Mouse (Mus musculus): ENCODE results near the gene Acot2. TPM values are rescaled to one million over a fixed set of nuclear protein-coding genes. Genes with fewer than 3 reads are reported as not detected.
"Not testable (repeated sequence)": the region's sequence is repeated elsewhere in the genome, so short reads cannot be mapped to it uniquely, and the experiment has no call there.

The Acot2 gene
- polyA plus RNA-seq, 1 experiment from 2014 or later: 21.9 TPM

DNA sequence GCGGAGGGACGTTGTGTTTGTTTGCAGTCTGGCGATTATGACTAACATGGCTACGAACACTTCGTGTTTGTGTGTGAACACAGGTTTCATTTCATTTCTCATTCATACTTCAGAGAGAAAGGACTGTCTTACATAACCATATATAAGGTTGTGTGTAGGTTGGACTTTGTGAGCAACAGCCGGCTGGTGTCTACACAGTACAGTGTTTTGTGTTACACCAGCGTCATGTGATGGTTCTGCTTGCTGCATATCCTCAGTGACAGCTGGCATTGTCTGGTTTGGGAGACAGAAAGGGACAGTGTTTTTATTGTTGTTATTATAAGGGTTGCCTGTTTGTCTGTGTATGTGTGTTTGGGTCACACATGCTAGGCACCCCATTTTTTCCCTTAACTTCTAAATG is 26.0 kb downstream of the Acot2 start:
- ATAC-seq (ENCODE audit: insufficient number of reproducible peaks, insufficient read depth, low FRiP score, low TSS enrichment, low read depth): no peak
- Histone ChIP-seq H3K4me1 (replicated peaks) (peaks cover 29% of the 10 kb centered on the region), H3K4me2 (no peak overlapping the region)

GRCm38 (mm10) chr12:84020528-84020927 is 32.9 kb downstream of the Acot2 start:
- ATAC-seq (ENCODE audit: insufficient number of reproducible peaks, insufficient read depth, low FRiP score, low TSS enrichment, low read depth); H3K27ac ChIP-seq; H3K9ac ChIP-seq (replicated peaks); H3K4me3 ChIP-seq (replicated peaks); H3K9me3 ChIP-seq; H3K4me2 ChIP-seq; H3K4me1 ChIP-seq (replicated peaks); H3K27me3 ChIP-seq: not testable (repeated sequence)
- peaks cover 10% of the 10 kb centered on the region; the same call in 1 of the 2 replicates for H3K36me3 ChIP-seq
- WGBS: 63% methylated on average over 7 of the region's 7 CpGs

More for the DNA sequence above, 26.0 kb downstream of the Acot2 start:
- H3K4me3 ChIP-seq (replicated peaks): no peak overlapping the region
- peaks cover 22% of the 10 kb centered on the region for H3K36me3 ChIP-seq
- no peaks in the 10 kb centered on the region for H3K9me3 ChIP-seq
- H3K27me3 ChIP-seq: no peaks in the 10 kb centered on the region
- no peak overlapping the region for H3K9ac ChIP-seq (replicated peaks)
- no peak overlapping the region for H3K27ac ChIP-seq
- 93% methylated on average over 7 of the region's 7 CpGs for WGBS

GRCm38 (mm10) chr12:84022266-84022665 is 34.6 kb downstream of the Acot2 start:
- not testable (repeated sequence) for H3K4me3 ChIP-seq (replicated peaks); H3K27ac ChIP-seq; H3K4me2 ChIP-seq; H3K4me1 ChIP-seq (replicated peaks); H3K9ac ChIP-seq (replicated peaks); ATAC-seq (ENCODE audit: insufficient number of reproducible peaks, insufficient read depth, low FRiP score, low TSS enrichment, low read depth); H3K36me3 ChIP-seq; H3K9me3 ChIP-seq; H3K27me3 ChIP-seq
- WGBS: 94% methylated on average over 4 of the region's 4 CpGs

DNA sequence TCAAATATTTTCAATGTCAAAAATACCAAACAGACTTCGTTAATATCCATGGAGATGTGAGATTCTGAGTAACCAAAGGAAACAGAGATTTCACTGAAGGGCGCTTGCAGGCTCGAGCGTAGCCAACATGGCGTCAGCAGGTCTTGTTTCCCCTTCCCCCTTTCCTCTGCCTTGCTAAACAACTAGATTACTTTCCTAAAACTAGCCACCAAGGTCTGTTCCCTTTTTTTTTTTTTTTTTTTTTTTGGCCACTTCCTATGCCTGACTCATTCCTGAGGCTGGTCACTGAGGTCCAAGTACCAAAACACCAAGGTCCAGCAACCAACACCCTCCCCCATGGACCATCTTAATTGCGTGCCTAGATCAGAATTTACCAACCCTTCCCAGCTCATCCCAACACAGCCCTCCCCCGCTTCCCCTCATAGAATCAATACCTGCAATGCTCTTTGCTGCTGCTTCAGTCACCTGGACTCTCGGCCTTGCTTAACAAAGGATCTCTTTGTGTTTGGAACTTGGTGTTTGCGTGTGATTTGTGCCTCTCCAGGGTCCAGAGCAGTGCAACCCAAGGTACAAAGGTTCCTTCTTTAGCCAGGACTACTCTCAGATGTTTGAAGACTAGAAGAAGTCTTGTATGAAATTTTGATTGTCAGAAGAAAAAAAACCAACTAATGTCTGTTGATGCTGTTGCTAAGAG is 35.5 kb downstream of the Acot2 start:
- Histone ChIP-seq H3K4me3 (replicated peaks) (no peak overlapping the region), H3K27ac (peak overlapping the region; percentile 56), H3K4me2 (no peak overlapping the region), H3K9me3 (no peaks in the 10 kb centered on the region), H3K27me3 (no peaks in the 10 kb centered on the region), H3K4me1 (replicated peaks) (no peaks in the 10 kb centered on the region), H3K36me3 (no peaks in the 10 kb centered on the region), H3K9ac (replicated peaks) (no peak overlapping the region)
- 80% methylated on average over 9 of the region's 9 CpGs for WGBS
- no peak for ATAC-seq (ENCODE audit: insufficient number of reproducible peaks, insufficient read depth, low FRiP score, low TSS enrichment, low read depth)

GRCm38 (mm10) chr12:84025888-84026287 is 38.2 kb downstream of the Acot2 start:
- Histone ChIP-seq H3K4me3 (replicated peaks) (no peak overlapping the region), H3K4me1 (replicated peaks) (no peaks in the 10 kb centered on the region), H3K4me2 (no peak overlapping the region), H3K27ac (no peak overlapping the region), H3K9ac (replicated peaks) (no peak overlapping the region), H3K36me3 (no peaks in the 10 kb centered on the region), H3K9me3 (no peaks in the 10 kb centered on the region), H3K27me3 (no peaks in the 10 kb centered on the region)
- WGBS: 81% methylated on average over 7 of the region's 7 CpGs
- ATAC-seq (ENCODE audit: insufficient number of reproducible peaks, insufficient read depth, low FRiP score, low TSS enrichment, low read depth): no peak

- ATAC-seq (ENCODE audit: insufficient number of reproducible peaks, insufficient read depth, low FRiP score, low TSS enrichment, low read depth); H3K4me1 ChIP-seq (replicated peaks); H3K9me3 ChIP-seq; H3K27me3 ChIP-seq; H3K9ac ChIP-seq (replicated peaks); H3K4me3 ChIP-seq (replicated peaks); H3K27ac ChIP-seq; H3K4me2 ChIP-seq; H3K36me3 ChIP-seq: not testable (repeated sequence)
- WGBS: 70% methylated on average over 3 of the region's 3 CpGs
These were observed 40.7 kb downstream of the Acot2 start for GRCm38 (mm10) chr12:84028328-84028727.

DNA sequence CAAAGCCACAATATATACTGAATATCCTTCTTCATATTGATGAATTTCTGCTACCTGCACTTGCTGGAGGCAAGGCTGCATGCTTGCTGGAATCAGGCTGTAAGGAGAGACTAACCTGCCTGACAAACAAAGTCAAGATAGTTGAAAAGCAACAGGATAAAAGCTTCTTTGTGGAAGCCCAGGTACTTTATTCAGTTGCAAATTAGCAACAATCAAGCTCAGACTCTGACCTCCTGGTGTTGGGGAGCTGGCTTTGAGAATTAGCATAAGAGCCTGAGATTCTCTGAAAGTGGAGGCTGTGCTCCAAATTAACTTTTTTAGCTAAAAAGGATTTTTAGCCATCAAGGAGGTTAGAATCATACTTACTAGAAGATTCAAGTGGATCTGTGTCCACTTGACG is 41.4 kb downstream of the Acot2 start:
- not testable (repeated sequence) for ATAC-seq (ENCODE audit: insufficient number of reproducible peaks, insufficient read depth, low FRiP score, low TSS enrichment, low read depth); H3K4me1 ChIP-seq (replicated peaks); H3K9me3 ChIP-seq; H3K27ac ChIP-seq; H3K27me3 ChIP-seq; H3K4me3 ChIP-seq (replicated peaks); H3K9ac ChIP-seq (replicated peaks); H3K4me2 ChIP-seq; H3K36me3 ChIP-seq
- 95% methylated on average over 1 of the region's 1 CpGs for WGBS

DNA sequence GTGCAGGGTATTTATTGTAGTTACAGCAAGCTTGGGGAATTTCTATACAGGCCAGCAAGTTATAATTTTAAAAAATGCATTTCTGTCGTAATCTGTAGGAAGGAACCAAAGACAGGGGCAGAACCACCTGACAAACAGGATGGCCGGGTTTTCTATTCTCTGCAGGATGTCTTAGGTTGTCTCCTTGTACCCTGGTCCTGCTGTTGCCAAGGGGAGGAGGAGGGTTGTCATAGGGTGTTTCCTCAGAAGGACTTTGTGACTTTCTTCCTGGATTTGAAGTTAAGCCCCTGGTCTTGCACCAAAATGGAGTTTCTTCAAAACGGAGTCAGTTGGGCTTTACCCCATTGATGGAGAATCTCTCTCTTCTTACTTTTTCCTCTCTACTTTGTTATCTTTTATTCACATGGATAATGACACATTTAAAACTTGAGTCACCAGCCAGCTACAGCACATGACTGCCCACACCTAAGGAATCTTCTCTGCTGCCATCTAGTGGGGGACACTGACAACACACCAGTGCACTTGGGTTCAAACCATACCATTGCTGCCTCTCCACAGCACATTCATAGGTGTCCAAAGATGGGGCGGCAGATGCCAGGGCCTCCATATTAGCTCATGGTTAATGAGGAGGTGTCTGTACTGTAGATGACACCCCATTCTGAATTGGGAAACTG is 43.1 kb downstream of the Acot2 start:
- Histone ChIP-seq H3K36me3 (no peaks in the 10 kb centered on the region), H3K4me2 (no peak overlapping the region), H3K9me3 (no peaks in the 10 kb centered on the region), H3K4me3 (replicated peaks) (no peak overlapping the region), H3K4me1 (replicated peaks) (no peaks in the 10 kb centered on the region), H3K27me3 (no peaks in the 10 kb centered on the region), H3K27ac (no peak overlapping the region), H3K9ac (replicated peaks) (no peak overlapping the region)
- WGBS: 74% methylated on average over 4 of the region's 4 CpGs
- ATAC-seq (ENCODE audit: insufficient number of reproducible peaks, insufficient read depth, low FRiP score, low TSS enrichment, low read depth): no peak

DNA sequence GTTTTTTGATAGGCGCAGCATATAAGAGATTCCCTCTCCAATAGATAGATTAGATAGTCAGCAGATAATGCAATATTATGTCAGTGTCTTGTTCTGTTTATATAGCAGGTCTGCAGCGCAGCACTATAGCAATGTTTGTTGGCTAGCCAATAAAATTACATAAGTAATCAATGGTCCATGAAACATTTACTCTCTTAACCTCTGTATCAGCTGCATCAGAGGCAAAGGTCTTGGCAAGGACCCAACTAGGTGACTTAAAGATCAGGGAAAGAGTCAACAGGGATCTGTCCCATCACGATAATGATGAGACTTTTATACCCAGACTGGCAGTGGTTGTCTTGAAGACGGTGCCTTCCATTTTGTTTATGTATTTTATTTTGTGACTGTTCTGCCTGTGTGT is 45.2 kb downstream of the Acot2 start:
- H3K9ac ChIP-seq (replicated peaks): no peak overlapping the region
- no peaks in the 10 kb centered on the region for H3K4me1 ChIP-seq (replicated peaks)
- H3K4me3 ChIP-seq (replicated peaks): no peak overlapping the region
- no peak overlapping the region for H3K27ac ChIP-seq
- no peak overlapping the region for H3K4me2 ChIP-seq
- WGBS: 89% methylated on average over 4 of the region's 4 CpGs
- no peaks in the 10 kb centered on the region for H3K9me3 ChIP-seq
- no peak for ATAC-seq (ENCODE audit: insufficient number of reproducible peaks, insufficient read depth, low FRiP score, low TSS enrichment, low read depth)
- H3K36me3 ChIP-seq: no peaks in the 10 kb centered on the region
- peaks cover 6% of the 10 kb centered on the region; the same call in 1 of the 2 replicates for H3K27me3 ChIP-seq

DNA sequence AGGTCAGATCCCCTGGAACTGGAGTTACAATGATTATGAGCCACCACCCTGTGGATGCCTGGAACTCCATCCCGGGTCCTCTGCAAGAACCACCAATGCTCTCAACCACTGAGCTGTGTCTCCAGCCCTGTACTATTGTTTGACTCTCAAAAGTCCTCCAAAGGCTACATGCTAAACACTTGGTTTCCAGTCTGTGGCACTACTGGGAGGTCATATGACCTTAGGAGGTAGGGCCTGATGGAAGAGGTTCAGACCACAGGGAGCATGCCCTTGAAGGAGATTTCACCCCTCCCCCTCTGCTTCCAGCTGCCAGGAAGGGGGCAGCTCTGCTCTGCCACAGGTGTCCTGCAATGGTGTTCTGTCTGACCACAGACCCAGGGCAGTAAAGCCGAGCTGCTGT is 45.6 kb downstream of the Acot2 start:
- 76% methylated on average over 2 of the region's 2 CpGs for WGBS
- not testable (repeated sequence) for H3K27me3 ChIP-seq; ATAC-seq (ENCODE audit: insufficient number of reproducible peaks, insufficient read depth, low FRiP score, low TSS enrichment, low read depth)

GRCm38 (mm10) chr12:84034108-84034507 is 46.4 kb downstream of the Acot2 start:
- no peak overlapping the region for H3K4me2 ChIP-seq
- ATAC-seq (ENCODE audit: insufficient number of reproducible peaks, insufficient read depth, low FRiP score, low TSS enrichment, low read depth): no peak
- H3K4me3 ChIP-seq (replicated peaks): no peak overlapping the region
- 55% methylated on average over 4 of the region's 4 CpGs for WGBS
- no peaks in the 10 kb centered on the region for H3K4me1 ChIP-seq (replicated peaks)
- no peak overlapping the region for H3K9ac ChIP-seq (replicated peaks)
- no peaks in the 10 kb centered on the region for H3K36me3 ChIP-seq
- H3K27ac ChIP-seq: no peak overlapping the region
- H3K9me3 ChIP-seq: no peaks in the 10 kb centered on the region
- peaks cover 9% of the 10 kb centered on the region; the same call in 1 of the 2 replicates for H3K27me3 ChIP-seq

More for the DNA sequence above, 45.6 kb downstream of the Acot2 start:
- not testable (repeated sequence) for H3K27ac ChIP-seq; H3K4me3 ChIP-seq (replicated peaks); H3K9me3 ChIP-seq; H3K4me1 ChIP-seq (replicated peaks); H3K36me3 ChIP-seq; H3K9ac ChIP-seq (replicated peaks); H3K4me2 ChIP-seq

DNA sequence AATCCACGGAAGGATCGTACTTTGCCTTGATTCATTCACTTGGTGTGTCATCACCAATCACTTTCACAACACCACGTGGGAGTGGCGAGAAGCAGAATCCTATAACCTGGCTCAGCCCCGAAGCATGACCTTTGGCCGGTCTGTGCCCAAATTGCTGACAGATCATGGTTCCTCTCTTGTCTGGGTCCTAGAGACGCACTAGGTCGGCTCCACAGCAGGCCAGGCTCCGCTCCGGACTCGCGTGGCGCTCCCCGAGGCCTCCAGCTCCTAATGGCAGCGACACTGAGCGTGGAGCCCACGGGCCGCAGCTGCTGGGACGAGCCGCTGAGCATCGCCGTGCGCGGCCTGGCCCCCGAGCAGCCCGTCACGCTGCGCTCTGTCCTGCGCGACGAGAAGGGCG is 50.6 kb downstream of the Acot2 start, which contains the start of gene Acot4:
Gene Acot4, plus strand, starts transcription at position 139 of the 400 bp plus-strand sequence.
- 5% methylated on average over 32 of the region's 32 CpGs for WGBS
- ATAC-seq (ENCODE audit: insufficient number of reproducible peaks, insufficient read depth, low FRiP score, low TSS enrichment, low read depth): not testable (repeated sequence)

More for the DNA sequence above, 50.6 kb downstream of the Acot2 start, which contains the start of gene Acot4:
- Histone ChIP-seq H3K4me2 (peak within 1 kb of the TSS; percentile 69), H3K9me3 (peaks cover 16% of the 10 kb centered on the region; the same call in 1 of the 2 replicates), H3K9ac (replicated peaks) (peak within 1 kb of the TSS; percentile 54), H3K4me3 (replicated peaks) (peak within 1 kb of the TSS; percentile 46)
- not testable (repeated sequence) for H3K27me3 ChIP-seq; H3K27ac ChIP-seq; H3K4me1 ChIP-seq (replicated peaks); H3K36me3 ChIP-seq

Data from limb, embryonic 12.5 days (tissue).